Mouse (Mus musculus): ENCODE results near the gene Kcng3. TPM values are rescaled to one million over a fixed set of nuclear protein-coding genes. Genes with fewer than 3 reads are reported as not detected.

The Kcng3 gene
- polyA plus RNA-seq, 1 experiment from 2014 or later, result not detected

GRCm38 (mm10) chr17:83554997-83555396 is 76.7 kb downstream of the Kcng3 start:
- 82% methylated on average over 7 of the region's 7 CpGs for WGBS (ENCODE audit: insufficient replicate concordance)
- no peaks in the 10 kb centered on the region for H3K9me3 ChIP-seq (replicated peaks; ENCODE audit: control insufficient read depth, low read length)

DNA sequence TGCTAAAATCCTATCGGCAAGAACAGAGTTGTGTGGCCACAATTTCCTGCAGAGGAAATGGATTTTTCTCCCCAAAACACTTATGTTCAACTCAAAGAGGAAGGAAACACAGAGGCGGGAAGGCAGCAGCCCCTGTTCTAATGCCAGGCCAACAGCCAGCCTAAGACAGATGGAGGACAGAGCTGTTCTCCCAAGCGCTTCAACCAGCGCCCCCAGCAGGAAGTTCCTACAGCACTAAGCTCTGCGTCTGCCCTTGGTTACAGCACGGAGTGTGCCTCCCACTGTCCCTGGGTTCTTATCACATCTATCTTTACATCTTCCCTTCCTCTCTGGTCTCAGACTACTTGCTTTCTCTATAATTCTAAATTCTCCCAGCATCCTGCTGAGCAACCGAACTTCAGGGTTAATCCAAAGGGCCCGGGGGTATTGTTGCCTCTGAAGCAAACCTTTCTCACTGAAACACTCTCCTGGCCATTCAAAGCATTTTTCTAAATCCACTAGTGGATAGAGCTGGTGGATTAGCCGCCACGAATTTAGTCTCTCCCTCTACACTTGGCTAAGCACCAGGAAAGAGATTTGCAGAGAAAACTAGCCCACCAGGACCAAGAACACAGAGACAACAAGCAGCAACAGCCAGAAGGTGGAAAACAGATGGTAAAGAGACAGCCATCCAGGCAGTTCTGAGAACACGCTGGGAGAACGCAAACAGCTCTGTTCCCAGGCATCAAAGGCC is 83.0 kb downstream of the Kcng3 start:
- Histone ChIP-seq H3K27me3 (ENCODE audit: control insufficient read depth, insufficient read depth, low read length) (peaks cover 29% of the 10 kb centered on the region), H3K4me3 (ENCODE audit: low read depth, low read length) (no peak overlapping the region), H3K4me1 (ENCODE audit: control insufficient read depth, insufficient read depth, low read length) (no peaks in the 10 kb centered on the region), H3K9me3 (replicated peaks; ENCODE audit: control insufficient read depth, low read length) (no peaks in the 10 kb centered on the region), H3K4me2 (no peak overlapping the region), H3K9ac (ENCODE audit: low read depth, low read length) (no peak overlapping the region), H3K36me3 (ENCODE audit: control insufficient read depth, insufficient read depth, low read length) (no peaks in the 10 kb centered on the region), H3K27ac (ENCODE audit: low read depth, low read length) (no peak overlapping the region)
- ATAC-seq (replicated peaks; ENCODE audit: insufficient number of reproducible peaks, low FRiP score, low TSS enrichment), result no peak
- WGBS (ENCODE audit: insufficient replicate concordance), result 30% methylated on average over 12 of the region's 12 CpGs

More at GRCm38 (mm10) chr17:83554997-83555396, 76.7 kb downstream of the Kcng3 start:
- Histone ChIP-seq H3K4me1 (ENCODE audit: control insufficient read depth, insufficient read depth, low read length) (no peaks in the 10 kb centered on the region), H3K27ac (ENCODE audit: low read depth, low read length) (no peak overlapping the region), H3K9ac (ENCODE audit: low read depth, low read length) (no peak overlapping the region), H3K36me3 (ENCODE audit: control insufficient read depth, insufficient read depth, low read length) (no peaks in the 10 kb centered on the region), H3K4me2 (no peak overlapping the region), H3K27me3 (ENCODE audit: control insufficient read depth, insufficient read depth, low read length) (no peaks in the 10 kb centered on the region), H3K4me3 (ENCODE audit: low read depth, low read length) (no peak overlapping the region)
- ATAC-seq (replicated peaks; ENCODE audit: insufficient number of reproducible peaks, low FRiP score, low TSS enrichment), result no peak

DNA sequence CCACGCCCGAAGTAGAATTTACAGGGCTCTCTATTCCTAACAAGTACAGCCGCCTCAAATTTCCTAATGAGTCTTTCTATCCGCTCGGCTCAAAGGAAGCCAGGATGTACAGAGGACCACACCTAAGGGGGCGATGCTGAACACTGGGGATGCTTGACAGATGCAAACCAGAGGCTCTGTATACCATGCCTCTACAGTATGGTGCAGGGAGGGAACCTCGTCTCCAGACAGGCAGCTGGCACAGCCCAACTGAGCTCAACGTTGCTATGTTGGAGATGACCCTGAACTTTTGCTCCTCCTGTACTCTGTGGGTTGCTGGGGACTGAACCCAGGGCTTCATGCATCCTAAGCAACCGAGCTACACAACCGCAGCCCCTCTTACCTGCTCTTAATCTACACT is 84.5 kb downstream of the Kcng3 start:
- no peak for ATAC-seq (replicated peaks; ENCODE audit: insufficient number of reproducible peaks, low FRiP score, low TSS enrichment)
- H3K27me3 ChIP-seq (ENCODE audit: control insufficient read depth, insufficient read depth, low read length), result peaks cover 29% of the 10 kb centered on the region
- H3K9me3 ChIP-seq (replicated peaks; ENCODE audit: control insufficient read depth, low read length), result no peaks in the 10 kb centered on the region
- no peak overlapping the region for H3K4me3 ChIP-seq (ENCODE audit: low read depth, low read length)
- no peak overlapping the region for H3K4me2 ChIP-seq
- WGBS (ENCODE audit: insufficient replicate concordance), result 38% methylated on average over 10 of the region's 10 CpGs
- no peak overlapping the region for H3K9ac ChIP-seq (ENCODE audit: low read depth, low read length)
- H3K27ac ChIP-seq (ENCODE audit: low read depth, low read length), result no peak overlapping the region
- H3K4me1 ChIP-seq (ENCODE audit: control insufficient read depth, insufficient read depth, low read length), result no peaks in the 10 kb centered on the region
- H3K36me3 ChIP-seq (ENCODE audit: control insufficient read depth, insufficient read depth, low read length), result no peaks in the 10 kb centered on the region

GRCm38 (mm10) chr17:83545756-83546742 is 85.6 kb downstream of the Kcng3 start:
- WGBS (ENCODE audit: insufficient replicate concordance), result 9% methylated on average over 35 of the region's 35 CpGs
- no peak overlapping the region for H3K27ac ChIP-seq (ENCODE audit: low read depth, low read length)
- H3K36me3 ChIP-seq (ENCODE audit: control insufficient read depth, insufficient read depth, low read length), result no peaks in the 10 kb centered on the region
- H3K4me3 ChIP-seq (ENCODE audit: low read depth, low read length), result peak overlapping the region; percentile 48
- no peaks in the 10 kb centered on the region for H3K4me1 ChIP-seq (ENCODE audit: control insufficient read depth, insufficient read depth, low read length)
- no peak for ATAC-seq (replicated peaks; ENCODE audit: insufficient number of reproducible peaks, low FRiP score, low TSS enrichment)
- H3K27me3 ChIP-seq (ENCODE audit: control insufficient read depth, insufficient read depth, low read length), result peaks cover 29% of the 10 kb centered on the region
- H3K9me3 ChIP-seq (replicated peaks; ENCODE audit: control insufficient read depth, low read length), result no peaks in the 10 kb centered on the region
- peak overlapping the region; percentile 54 for H3K9ac ChIP-seq (ENCODE audit: low read depth, low read length)
- peak overlapping the region; percentile 69 for H3K4me2 ChIP-seq

DNA sequence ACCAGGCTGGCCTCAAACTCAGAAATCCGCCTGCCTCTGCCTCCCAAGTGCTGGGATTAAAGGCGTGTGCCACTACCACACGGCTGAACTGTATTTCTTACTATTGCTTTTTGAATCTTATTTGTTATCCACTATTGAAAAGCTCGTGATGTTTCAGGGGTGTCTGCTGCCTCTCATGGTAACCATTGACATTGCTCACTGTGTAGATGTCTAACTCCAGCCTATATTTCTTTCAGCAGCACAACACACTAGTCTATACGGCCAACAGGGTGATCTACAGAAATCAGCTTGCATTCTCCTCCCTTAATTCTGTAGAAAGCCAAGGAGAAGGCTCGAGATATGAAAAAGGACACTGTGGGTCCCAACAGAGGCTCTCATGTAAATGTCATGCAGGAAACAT is 86.4 kb downstream of the Kcng3 start:
- Histone ChIP-seq H3K27me3 (ENCODE audit: control insufficient read depth, insufficient read depth, low read length) (peaks cover 29% of the 10 kb centered on the region), H3K4me1 (ENCODE audit: control insufficient read depth, insufficient read depth, low read length) (no peaks in the 10 kb centered on the region), H3K9me3 (replicated peaks; ENCODE audit: control insufficient read depth, low read length) (no peaks in the 10 kb centered on the region), H3K9ac (ENCODE audit: low read depth, low read length) (no peak overlapping the region), H3K36me3 (ENCODE audit: control insufficient read depth, insufficient read depth, low read length) (no peaks in the 10 kb centered on the region), H3K27ac (ENCODE audit: low read depth, low read length) (no peak overlapping the region), H3K4me3 (ENCODE audit: low read depth, low read length) (peak overlapping the region; percentile 48; the same call in 1 of the 2 replicates), H3K4me2 (peak overlapping the region; percentile 69)
- no peak for ATAC-seq (replicated peaks; ENCODE audit: insufficient number of reproducible peaks, low FRiP score, low TSS enrichment)
- 74% methylated on average over 6 of the region's 6 CpGs for WGBS (ENCODE audit: insufficient replicate concordance)

DNA sequence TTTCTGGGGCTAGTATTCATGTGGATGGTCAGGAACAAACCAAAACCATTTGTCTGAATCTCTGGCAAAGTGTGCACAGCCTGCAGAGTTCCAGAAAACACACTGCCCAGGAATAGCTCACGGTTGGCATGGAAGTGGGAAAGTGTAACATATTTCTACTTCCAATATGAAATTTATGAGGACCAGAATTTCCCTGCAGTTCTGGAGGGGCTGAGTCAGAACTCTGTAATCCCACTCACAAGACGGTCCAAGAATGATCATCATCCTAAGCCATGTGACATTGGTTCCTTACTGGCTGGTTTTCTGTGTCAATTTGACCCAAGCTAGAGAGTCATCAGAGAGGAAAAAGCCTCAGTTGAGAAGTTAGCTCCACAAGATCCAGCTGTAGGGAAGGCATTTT is 89.3 kb downstream of the Kcng3 start:
- Histone ChIP-seq H3K9ac (ENCODE audit: low read depth, low read length) (no peak overlapping the region), H3K4me2 (no peak overlapping the region), H3K27ac (ENCODE audit: low read depth, low read length) (no peak overlapping the region), H3K4me3 (ENCODE audit: low read depth, low read length) (no peak overlapping the region), H3K27me3 (ENCODE audit: control insufficient read depth, insufficient read depth, low read length) (peaks cover 16% of the 10 kb centered on the region), H3K9me3 (replicated peaks; ENCODE audit: control insufficient read depth, low read length) (no peaks in the 10 kb centered on the region), H3K4me1 (ENCODE audit: control insufficient read depth, insufficient read depth, low read length) (no peaks in the 10 kb centered on the region), H3K36me3 (ENCODE audit: control insufficient read depth, insufficient read depth, low read length) (no peaks in the 10 kb centered on the region)
- no peak for ATAC-seq (replicated peaks; ENCODE audit: insufficient number of reproducible peaks, low FRiP score, low TSS enrichment)
- WGBS (ENCODE audit: insufficient replicate concordance), result 78% methylated on average over 2 of the region's 2 CpGs

GRCm38 (mm10) chr17:83539262-83540037 is 92.2 kb downstream of the Kcng3 start:
- H3K4me1 ChIP-seq (ENCODE audit: control insufficient read depth, insufficient read depth, low read length), result no peaks in the 10 kb centered on the region
- H3K36me3 ChIP-seq (ENCODE audit: control insufficient read depth, insufficient read depth, low read length), result no peaks in the 10 kb centered on the region
- H3K9me3 ChIP-seq (replicated peaks; ENCODE audit: control insufficient read depth, low read length), result no peaks in the 10 kb centered on the region
- no peak overlapping the region for H3K9ac ChIP-seq (ENCODE audit: low read depth, low read length)
- no peak overlapping the region for H3K27ac ChIP-seq (ENCODE audit: low read depth, low read length)
- H3K4me2 ChIP-seq, result no peak overlapping the region
- no peak for ATAC-seq (replicated peaks; ENCODE audit: insufficient number of reproducible peaks, low FRiP score, low TSS enrichment)
- H3K4me3 ChIP-seq (ENCODE audit: low read depth, low read length), result no peak overlapping the region
- WGBS (ENCODE audit: insufficient replicate concordance), result 58% methylated on average over 12 of the region's 12 CpGs
- H3K27me3 ChIP-seq (ENCODE audit: control insufficient read depth, insufficient read depth, low read length), result 0 out of 2 replicates have a peak, but pooled peaks cover 1% of the 10 kb centered on the region

DNA sequence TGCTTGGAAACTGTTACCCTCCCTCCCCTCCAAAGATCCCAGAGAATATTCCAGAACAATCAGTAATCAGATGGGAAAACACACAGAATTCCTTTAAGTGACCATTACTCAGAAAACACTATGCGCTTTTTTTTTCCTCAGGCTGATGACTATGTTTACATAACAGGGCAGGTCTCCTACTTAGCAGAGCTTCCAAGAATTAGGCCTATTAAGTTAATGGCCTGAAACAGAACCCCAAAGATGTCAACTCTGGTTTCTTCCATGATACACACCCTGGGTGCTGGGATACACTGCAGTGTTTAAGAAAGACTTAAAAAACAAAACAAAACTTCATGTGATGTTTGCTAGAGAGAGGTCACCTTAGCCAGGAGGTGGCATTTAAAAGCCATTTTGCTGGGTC is 93.0 kb downstream of the Kcng3 start:
- no peaks in the 10 kb centered on the region for H3K27me3 ChIP-seq (ENCODE audit: control insufficient read depth, insufficient read depth, low read length)
- no peak overlapping the region for H3K4me3 ChIP-seq (ENCODE audit: low read depth, low read length)
- no peaks in the 10 kb centered on the region for H3K36me3 ChIP-seq (ENCODE audit: control insufficient read depth, insufficient read depth, low read length)
- H3K4me1 ChIP-seq (ENCODE audit: control insufficient read depth, insufficient read depth, low read length), result no peaks in the 10 kb centered on the region
- 61% methylated on average over 1 of the region's 1 CpGs for WGBS (ENCODE audit: insufficient replicate concordance)
- no peak overlapping the region for H3K9ac ChIP-seq (ENCODE audit: low read depth, low read length)
- H3K9me3 ChIP-seq (replicated peaks; ENCODE audit: control insufficient read depth, low read length), result peaks cover 3% of the 10 kb centered on the region
- no peak overlapping the region for H3K27ac ChIP-seq (ENCODE audit: low read depth, low read length)
- no peak for ATAC-seq (replicated peaks; ENCODE audit: insufficient number of reproducible peaks, low FRiP score, low TSS enrichment)
- no peak overlapping the region for H3K4me2 ChIP-seq
